Mouse (Mus musculus) ZHBTc4 (cell line): ENCODE results near the gene Ap3d1.

ENCODE experiments used
- DNase-seq: peaks from one replicate; pipeline ENCODE4 v3.0.0-alpha.2; 2011; ENCODE audit warnings: low read depth, low spot score

Ap3d1 gene

GRCm38 (mm10) chr10:80683647-80684046 is 58.4 kb downstream of the Ap3d1 start:
- no peak for DNase-seq

DNA sequence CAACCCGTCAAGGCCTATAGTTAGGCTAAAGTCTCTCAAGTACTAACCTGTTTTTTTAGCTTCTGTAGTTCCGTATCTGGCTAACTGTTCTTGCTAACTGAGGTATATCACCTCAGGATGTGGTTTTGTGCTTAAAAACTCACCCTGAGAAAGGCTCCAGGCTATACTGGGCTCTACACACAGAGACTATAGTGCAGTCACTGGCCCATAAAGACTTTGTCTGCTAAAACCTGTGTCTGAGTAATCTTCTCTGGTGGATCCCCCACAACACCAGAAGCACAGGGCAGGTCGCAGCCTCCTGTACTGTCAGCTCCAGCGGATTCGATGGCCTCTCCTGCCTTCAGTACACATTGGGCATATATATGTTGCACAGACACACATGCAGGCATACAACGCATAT is 60.1 kb downstream of the Ap3d1 start:
- DNase-seq: no peak

DNA sequence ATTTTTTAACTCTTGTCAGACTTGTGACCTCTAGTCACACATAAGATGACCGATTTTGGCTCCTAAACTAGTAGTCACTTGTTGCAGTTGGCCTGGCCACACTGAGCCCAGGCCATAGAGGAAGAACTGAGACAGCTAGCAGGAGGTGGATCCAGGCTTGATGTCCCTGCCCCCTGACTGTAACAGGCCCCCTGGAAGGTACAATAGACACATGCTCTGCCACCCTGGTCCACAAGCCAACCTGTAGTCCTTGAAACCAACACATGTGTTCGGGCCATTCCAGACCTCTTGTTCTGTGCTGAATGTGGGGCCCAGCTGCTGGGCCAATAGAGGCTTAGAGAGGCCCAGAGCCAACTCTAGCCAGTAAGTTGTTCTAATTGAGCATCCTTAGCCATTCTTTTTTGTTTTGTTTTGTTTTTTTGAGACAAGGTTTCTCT is 61.8 kb downstream of the Ap3d1 start:
- DNase-seq: no peak

- DNase-seq: no peak
Measured at GRCm38 (mm10) chr10:80679556-80680259, 62.4 kb downstream of the Ap3d1 start.

DNA sequence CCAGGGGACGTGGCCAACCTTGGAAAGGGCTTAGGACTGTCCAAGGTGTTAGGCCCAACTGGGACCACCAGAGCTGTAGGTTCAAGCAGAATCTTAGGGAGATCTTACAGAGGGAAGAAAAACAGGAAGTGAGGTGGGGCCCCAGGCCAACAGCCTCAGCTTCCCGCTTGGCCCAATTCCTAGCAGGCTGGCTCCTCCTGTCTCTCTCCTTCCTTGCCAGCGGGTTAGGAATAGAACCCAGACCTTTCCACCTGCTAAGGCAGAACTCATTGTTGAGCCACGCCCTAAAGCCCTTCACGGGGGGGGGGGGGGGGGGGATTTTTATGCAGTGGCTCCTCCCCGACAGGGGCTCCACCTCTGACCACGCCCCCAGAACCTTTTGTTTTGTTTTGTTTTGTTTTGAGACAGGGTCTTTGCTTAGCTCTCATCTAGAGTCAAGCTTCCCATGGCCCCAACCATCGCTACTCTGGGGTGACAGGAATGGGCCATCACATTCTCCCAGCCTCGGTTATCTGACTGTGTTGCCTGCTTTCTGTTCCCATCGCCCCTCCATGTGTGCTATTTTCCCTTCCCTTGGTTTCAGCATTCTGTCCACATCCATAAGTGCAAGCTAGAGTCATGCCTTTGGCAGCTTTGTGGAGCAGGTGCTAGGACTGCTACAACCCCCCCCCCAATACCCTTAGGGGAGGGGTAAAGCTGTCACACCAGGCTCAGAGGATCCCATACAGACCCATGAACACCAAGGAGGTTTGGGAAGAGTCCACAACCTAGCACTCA is 63.3 kb downstream of the Ap3d1 start:
- peak; percentile 64 for DNase-seq

GRCm38 (mm10) chr10:80677942-80678436 is 64.1 kb downstream of the Ap3d1 start, which contains the start of gene Mknk2:
Gene Mknk2, minus strand, starts transcription at chr10:80678112.
- DNase-seq: peak; percentile 36

DNA sequence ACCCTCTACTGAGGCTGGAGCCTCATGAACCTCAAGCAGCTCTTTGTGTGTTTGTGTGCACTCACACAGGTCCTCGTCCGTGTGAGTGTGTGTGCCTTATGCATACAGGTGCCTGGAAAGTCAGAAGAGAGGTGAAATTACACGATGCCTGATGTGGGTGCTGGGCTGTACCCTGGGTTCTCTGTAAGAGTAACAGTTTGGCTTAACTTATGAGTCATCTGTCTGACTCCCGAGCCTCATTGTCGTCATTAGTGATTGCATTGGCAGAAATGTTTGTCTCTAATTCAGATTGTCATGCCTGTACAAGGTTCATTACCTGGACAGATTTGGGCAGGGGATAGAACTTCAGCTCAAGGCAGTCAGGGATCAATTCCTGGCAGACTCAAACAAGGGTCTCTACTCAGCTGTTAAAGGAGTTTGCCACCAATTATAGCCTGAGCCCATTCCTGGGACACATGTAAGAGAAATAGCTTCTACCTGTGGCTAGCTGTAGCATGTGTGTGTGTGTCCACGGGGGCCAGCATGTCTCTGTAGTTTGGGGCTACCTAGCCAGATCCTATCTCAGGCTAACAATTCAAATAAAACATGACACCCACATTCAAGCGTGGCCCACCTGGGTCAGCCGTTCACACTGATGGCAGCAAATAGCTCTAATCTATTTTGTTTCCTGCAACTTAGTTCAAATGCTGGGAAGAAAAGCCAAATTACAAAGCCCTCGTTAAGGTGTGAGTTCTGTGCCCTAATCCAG is 64.8 kb downstream of the Ap3d1 start:
- no peak for DNase-seq

- DNase-seq: peak; percentile 100
Measured at GRCm38 (mm10) chr10:80676198-80676928, 65.7 kb downstream of the Ap3d1 start.

- no peak for DNase-seq
Measured at GRCm38 (mm10) chr10:80675405-80676197, 66.5 kb downstream of the Ap3d1 start.

DNA sequence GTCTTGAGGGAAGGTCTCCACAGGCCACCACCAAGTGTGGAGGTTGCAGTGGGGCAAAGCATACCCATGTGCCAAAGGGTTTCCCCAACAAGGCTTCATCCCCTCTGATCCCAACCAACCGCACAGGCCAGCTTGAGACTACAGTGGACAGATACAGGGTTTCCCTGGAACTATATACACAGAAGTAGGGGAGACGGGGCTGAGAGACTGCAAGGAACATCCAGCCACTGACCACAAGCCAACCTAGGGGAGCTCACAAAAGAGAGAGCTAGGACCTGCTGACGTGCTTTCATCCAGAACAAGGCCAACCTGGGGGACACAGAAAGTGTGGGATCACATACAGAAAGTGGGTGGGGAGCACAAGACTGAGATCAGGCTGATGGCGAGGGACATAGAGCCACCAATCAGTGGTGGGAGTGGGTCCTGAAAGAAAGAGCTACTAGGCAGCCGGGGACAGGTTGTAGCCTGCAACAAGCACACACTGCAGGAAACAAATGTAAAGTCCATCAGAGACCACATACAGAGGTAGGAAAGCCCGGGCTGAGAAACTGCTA is 67.1 kb downstream of the Ap3d1 start:
- DNase-seq: no peak

- DNase-seq: no peak
Measured at GRCm38 (mm10) chr10:80674161-80674711, 67.8 kb downstream of the Ap3d1 start.

DNA sequence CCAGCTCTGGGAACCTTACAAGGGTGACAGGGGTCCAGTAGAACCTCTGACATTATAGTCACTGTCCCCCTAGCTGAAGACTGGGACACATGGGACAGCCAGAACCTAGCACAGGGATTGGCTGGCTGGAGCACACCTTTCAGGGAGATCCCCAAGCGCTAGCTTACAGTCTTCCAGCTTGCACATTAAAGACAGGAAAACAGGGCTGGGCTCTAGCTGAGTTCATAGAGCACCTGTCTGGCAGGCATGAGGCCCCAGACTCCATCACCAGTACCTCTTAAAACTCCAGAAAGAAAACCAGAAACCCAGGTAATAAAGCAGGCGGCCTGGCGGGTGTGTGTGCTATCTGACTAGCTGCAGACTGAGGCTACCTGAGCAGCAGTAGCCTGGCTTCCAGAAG is 68.4 kb downstream of the Ap3d1 start:
- no peak for DNase-seq

DNA sequence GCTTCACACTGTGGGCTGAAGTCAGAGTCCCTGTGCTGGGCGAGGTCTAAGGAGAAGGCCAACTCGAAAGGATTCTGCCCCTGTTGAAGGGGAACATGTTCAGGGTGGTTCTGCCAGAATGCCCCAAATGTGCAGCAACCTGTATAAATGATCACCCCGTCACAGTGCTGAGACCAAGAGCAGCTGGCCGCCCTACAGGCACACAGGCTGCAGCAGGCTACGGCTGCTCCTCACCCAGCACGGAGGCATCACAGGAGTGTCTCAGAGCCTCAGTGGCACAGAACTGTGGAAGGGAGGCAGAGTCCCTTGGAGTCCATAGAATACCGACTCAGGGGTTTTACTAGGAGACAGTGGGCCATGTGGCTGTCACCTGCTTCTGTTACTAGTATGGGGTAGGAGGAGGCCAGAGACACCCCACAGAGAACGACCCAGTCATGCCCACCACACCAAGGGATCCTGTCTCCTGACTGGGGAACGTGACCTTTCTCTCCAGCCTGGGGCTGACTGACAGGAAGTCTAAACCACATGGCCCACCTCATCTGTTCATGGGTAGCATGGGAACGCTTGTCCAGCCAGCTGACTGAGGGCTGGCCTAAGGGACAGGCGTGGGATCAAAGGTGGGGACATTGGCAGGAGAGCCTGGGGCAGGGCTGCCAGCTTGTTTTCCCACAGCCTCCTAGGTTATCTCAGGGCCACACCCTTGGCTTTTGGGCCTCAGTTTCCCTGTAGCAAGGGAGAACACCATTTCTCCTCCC is 70.0 kb downstream of the Ap3d1 start:
- DNase-seq: no peak

DNA sequence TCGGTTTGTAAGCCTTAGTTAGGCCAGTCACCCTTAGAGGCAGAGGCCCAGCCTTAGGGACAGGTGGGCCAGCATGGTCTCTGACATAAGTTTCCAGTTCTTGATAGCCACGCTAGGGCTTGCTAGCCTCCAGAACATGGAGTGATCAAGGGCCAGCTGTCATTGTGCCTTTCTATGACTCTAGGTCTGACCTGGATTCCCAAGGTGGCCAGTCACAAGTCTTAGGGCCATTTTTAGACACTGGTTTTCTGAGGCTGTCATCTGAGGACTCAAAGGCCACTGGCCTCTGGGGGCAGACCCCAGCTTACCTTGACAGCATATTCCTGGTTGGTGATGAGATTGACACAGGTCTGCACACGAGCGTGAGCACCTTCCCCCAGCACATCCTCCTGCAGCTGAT is 70.8 kb downstream of the Ap3d1 start:
- no peak for DNase-seq

DNA sequence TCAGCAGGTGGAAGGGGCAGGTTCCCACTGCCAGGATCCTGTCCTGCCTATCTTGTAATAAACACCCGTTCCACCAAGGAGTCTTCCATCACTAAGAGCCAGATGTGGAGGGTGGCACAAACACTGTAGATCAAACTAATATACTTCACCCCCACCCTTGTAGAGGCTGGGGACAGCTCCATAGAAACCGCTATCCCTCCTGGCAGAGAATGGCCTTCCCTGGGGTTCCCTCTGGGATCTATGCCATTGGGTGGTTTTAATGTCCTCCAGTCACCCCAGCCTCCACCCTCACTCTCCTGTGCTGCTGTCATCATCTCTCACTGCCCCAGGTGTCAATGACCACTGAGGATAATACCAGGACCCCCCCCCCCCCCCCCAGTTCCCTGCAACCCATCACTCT is 71.5 kb downstream of the Ap3d1 start:
- no peak for DNase-seq

DNA sequence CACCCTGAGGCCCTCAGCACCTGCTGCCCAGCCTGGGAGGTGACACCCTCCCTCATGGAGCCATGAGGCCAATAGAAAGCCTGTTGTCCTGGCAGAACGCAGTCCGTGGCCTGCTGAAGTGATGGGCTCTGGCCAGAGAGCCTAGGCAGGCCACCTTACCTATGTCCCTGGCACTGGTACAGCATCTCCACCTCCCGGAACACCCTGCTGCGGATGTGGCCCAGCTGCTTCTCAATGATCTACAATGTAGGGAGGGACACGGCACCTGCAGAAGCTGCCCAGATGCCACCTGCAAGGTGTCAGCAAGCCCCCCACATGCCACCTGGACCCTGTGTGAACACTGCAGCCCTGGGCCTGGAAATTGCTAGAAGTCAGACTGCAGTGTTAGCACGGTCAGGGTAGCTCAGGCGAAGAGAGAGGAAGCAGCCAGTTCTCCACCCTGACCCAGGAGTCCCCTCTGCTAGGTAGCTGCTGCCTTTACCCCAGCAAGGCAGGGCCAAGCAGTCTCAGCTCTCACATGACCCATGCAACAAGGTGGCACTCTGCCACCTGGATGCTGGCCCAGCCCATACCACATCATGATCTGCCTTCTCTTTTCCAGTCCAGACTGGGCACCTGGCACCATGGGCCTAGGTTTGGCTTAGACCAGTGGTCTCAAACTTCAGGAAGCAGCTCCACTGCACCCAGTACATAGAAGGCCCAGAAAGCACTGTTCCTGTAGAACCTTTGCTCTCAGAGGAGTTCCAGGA is 72.2 kb downstream of the Ap3d1 start:
- DNase-seq: no peak

GRCm38 (mm10) chr10:80669018-80669417 is 73.0 kb downstream of the Ap3d1 start:
- no peak for DNase-seq

- no peak for DNase-seq
Measured at GRCm38 (mm10) chr10:80668614-80669013, 73.5 kb downstream of the Ap3d1 start.
